Mouse (Mus musculus): ENCODE results near the gene Camk2d.

DNA sequence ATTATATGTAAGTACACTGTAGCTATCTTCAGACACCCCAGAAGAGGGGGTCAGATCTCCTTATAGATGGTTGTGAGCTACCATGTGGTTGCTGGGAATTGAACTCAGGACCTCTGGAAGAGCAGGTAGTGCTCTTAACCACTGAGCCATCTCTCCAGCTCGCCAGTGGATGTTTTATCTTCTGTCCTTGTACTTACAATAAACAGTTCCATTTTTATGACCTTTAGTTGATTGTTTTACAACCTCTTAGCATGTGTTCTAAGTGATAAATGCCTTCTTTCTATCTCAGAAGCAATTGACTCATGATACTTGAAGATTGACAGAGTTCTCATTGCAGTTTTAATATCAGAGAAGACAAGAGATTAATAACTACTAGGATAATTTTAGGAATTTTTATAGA lies 282.1 kb downstream of the Camk2d start:
- TF ChIP-seq CTCF (IDR thresholded peaks at IDR 0.05; ENCODE audit: extremely low read depth, insufficient read depth, low read length) (no peak), POLR2A (IDR thresholded peaks at IDR 0.05; ENCODE audit: extremely low read depth, insufficient read depth, low read length) (no peak)

Measured in cortical plate, adult 2 months (tissue).